Mouse (Mus musculus) ES-Bruce4 (cell line): ENCODE results near the gene Tubg1. TPM values are rescaled to one million over a fixed set of nuclear protein-coding genes. Genes with fewer than 3 reads are reported as not detected.

Experiments used
- H3K27ac ChIP-seq: 2 replicates; pipeline ENCODE4 v1.5.1; 2012; ENCODE audit warnings: low read length, inconsistent platforms; ENCODE audit not compliant: insufficient read depth
- H3K27me3 ChIP-seq: 2 replicates; pipeline ENCODE4 v1.6.1; 2012; ENCODE audit warnings: mild to moderate bottlenecking, low read length, inconsistent platforms; ENCODE audit not compliant: control insufficient read depth, poor library complexity, insufficient read depth, severe bottlenecking
- H3K36me3 ChIP-seq: 2 replicates; pipeline ENCODE4 v1.6.1; 2012; ENCODE audit warnings: inconsistent platforms, mild to moderate bottlenecking, low read length, moderate library complexity; ENCODE audit not compliant: control insufficient read depth, poor library complexity, insufficient read depth, severe bottlenecking
- H3K4me1 ChIP-seq: one replicate; pipeline ENCODE4 v1.8.1; 2011; ENCODE audit warnings: low read length; ENCODE audit not compliant: control insufficient read depth, insufficient read depth
- H3K4me3 ChIP-seq: 2 replicates; pipeline ENCODE4 v1.5.1; 2011; ENCODE audit warnings: low read depth, mild to moderate bottlenecking, low read length
- H3K9ac ChIP-seq: 2 replicates; pipeline ENCODE4 v1.6.1; 2012; ENCODE audit warnings: low read depth, mild to moderate bottlenecking, inconsistent platforms; ENCODE audit not compliant: poor library complexity, severe bottlenecking
- H3K9me3 ChIP-seq: replicated peaks from 2 replicates; pipeline ENCODE4 v1.6.1; 2012; ENCODE audit warnings: mild to moderate bottlenecking, low read length, inconsistent platforms; ENCODE audit not compliant: control insufficient read depth, poor library complexity, insufficient read depth, severe bottlenecking
- CTCF ChIP-seq: IDR thresholded peaks from one replicate; pipeline ENCODE4 v1.8.1; 2011; ENCODE audit warnings: low read depth, low read length
- EP300 ChIP-seq: IDR thresholded peaks from 2 replicates; pipeline ENCODE4 v1.6.1; 2011; ENCODE audit warnings: low read depth, low read length; ENCODE audit not compliant: insufficient read depth
- POLR2A ChIP-seq: IDR thresholded peaks from one replicate; pipeline ENCODE4 v1.8.1; 2011; ENCODE audit warnings: low read length; ENCODE audit not compliant: insufficient read depth
- polyA plus RNA-seq: library from polyadenylated mRNA; stranded (reverse); fragments of >200 nt; gene quantifications from 2 replicates; pipeline ENCODE4 v1.2.4, GENCODE M21; 2011; ENCODE audit warnings: low read depth; ENCODE audit not compliant: missing spikeins, insufficient read depth, insufficient read length

The Tubg1 gene
- polyA plus RNA-seq, 1 experiment, result 55.3 TPM

GRCm38 (mm10) chr11:101173112-101173511, 53.4 kb downstream of the Tubg1 start:
- H3K27ac ChIP-seq, result no peak overlapping the region
- no peak overlapping the region for H3K9ac ChIP-seq
- H3K36me3 ChIP-seq, result no peaks in the 10 kb centered on the region
- no peaks in the 10 kb centered on the region for H3K4me1 ChIP-seq
- H3K9me3 ChIP-seq, result no peaks in the 10 kb centered on the region
- peaks cover 18% of the 10 kb centered on the region for H3K27me3 ChIP-seq
- no peak for TF ChIP-seq EP300
- TF ChIP-seq POLR2A, result no peak
- TF ChIP-seq CTCF, result no peak
- no peak overlapping the region for H3K4me3 ChIP-seq

DNA sequence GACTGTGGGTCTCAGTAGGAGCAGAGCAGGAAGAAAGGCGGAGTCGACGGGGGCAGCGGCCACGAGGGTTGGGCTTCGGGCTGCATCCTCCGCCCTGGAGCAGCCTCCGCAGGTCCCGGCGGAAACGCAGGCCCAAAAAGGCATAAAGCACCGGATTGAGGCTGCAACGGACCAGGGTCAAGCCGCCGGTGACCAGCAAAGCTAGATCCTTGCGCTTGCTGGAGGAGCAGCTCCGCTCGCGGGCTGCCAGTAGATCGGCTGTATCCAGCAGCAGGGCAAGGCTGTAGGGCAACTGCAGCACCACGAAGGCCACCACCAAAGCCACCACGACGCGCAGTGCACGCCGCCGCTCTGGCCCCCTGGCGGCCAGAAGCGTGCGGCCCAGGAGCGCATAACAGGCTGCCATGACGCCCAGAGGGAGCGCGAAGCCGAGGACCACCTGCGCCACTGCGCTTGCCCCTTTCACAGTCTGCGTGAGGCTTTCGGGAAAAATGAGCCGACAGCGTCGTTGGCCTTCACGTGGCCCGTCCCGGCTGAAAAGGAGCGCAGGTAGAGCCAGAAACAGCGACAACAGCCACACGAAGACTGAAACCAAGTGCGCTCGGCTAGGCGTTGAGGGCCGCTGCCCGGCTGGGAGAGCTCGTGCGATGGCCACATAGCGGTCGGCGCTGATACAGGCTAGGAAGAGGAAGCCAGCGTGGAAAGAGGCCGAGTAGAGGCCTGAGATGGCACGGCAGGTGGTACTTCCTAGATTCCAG, 54.1 kb downstream of the Tubg1 start:
- Histone ChIP-seq H3K4me3 (peak overlapping the region; percentile 16; the same call in 1 of the 2 replicates), H3K36me3 (no peaks in the 10 kb centered on the region), H3K4me1 (no peaks in the 10 kb centered on the region), H3K27ac (no peak overlapping the region), H3K27me3 (peaks cover 15% of the 10 kb centered on the region), H3K9me3 (no peaks in the 10 kb centered on the region), H3K9ac (peak overlapping the region; percentile 6; the same call in 1 of the 2 replicates)
- TF ChIP-seq POLR2A (no peak), CTCF (peak; percentile 59), EP300 (0 out of 2 replicates have a peak, but pooled peaks have one; percentile 13)

- Histone ChIP-seq H3K9ac (no peak overlapping the region), H3K27ac (no peak overlapping the region), H3K4me1 (no peaks in the 10 kb centered on the region), H3K9me3 (no peaks in the 10 kb centered on the region), H3K4me3 (no peak overlapping the region), H3K36me3 (no peaks in the 10 kb centered on the region), H3K27me3 (peaks cover 12% of the 10 kb centered on the region)
- TF ChIP-seq POLR2A, result no peak
- no peak for TF ChIP-seq CTCF
- no peak for TF ChIP-seq EP300
Observed at GRCm38 (mm10) chr11:101174389-101174745, 54.6 kb downstream of the Tubg1 start.

GRCm38 (mm10) chr11:101174851-101175628, 55.3 kb downstream of the Tubg1 start, which contains the start of gene Ccr10:
Ccr10 (minus strand) TSS chr11:101175443.
- Histone ChIP-seq H3K9me3 (no peaks in the 10 kb centered on the region), H3K9ac (no peak within 1 kb of the TSS), H3K36me3 (no peaks in the 10 kb centered on the region), H3K27me3 (peaks cover 9% of the 10 kb centered on the region), H3K4me3 (peak within 1 kb of the TSS; percentile 52), H3K4me1 (no peaks in the 10 kb centered on the region), H3K27ac (no peak within 1 kb of the TSS)
- peak; percentile 5 for TF ChIP-seq CTCF
- no peak for TF ChIP-seq EP300

- no peak overlapping the region for H3K4me3 ChIP-seq
- H3K9me3 ChIP-seq, result no peaks in the 10 kb centered on the region
- H3K27me3 ChIP-seq, result peaks cover 4% of the 10 kb centered on the region; the same call in 1 of the 2 replicates
- H3K9ac ChIP-seq, result no peak overlapping the region
- H3K27ac ChIP-seq, result no peak overlapping the region
- TF ChIP-seq EP300 (no peak), CTCF (no peak), POLR2A (no peak)
- H3K36me3 ChIP-seq, result no peaks in the 10 kb centered on the region
- H3K4me1 ChIP-seq, result no peaks in the 10 kb centered on the region
Observed at GRCm38 (mm10) chr11:101175636-101176116, 55.9 kb downstream of the Tubg1 start.

Other genes with a start within 250 kb of the Tubg1 start
- 31.2 and 39.8 TPM in 2 replicates for gene Stat3, start 180.4 kb upstream of the Tubg1 start, polyA plus RNA-seq
- gene Cavin1, start 149.1 kb upstream of the Tubg1 start, polyA plus RNA-seq, result 78.5 and 79.8 TPM in 2 replicates
- 33.7 and 37.5 TPM in 2 replicates for gene Atp6v0a1, start 110.5 kb upstream of the Tubg1 start, polyA plus RNA-seq
- gene Naglu, start 49.9 kb upstream of the Tubg1 start, polyA plus RNA-seq, result 7.3 and 7.9 TPM in 2 replicates
- 1.0 TPM in 1 of 2 replicates, not detected in the other for gene Hsd17b1, start 41.5 kb upstream of the Tubg1 start, polyA plus RNA-seq
- 21.7 and 24.5 TPM in 2 replicates for gene Coasy, start 37.4 kb upstream of the Tubg1 start, polyA plus RNA-seq
- 40.5 and 44.8 TPM in 2 replicates for gene Mlx, start 32.7 kb upstream of the Tubg1 start, polyA plus RNA-seq
- 35.1 and 35.3 TPM in 2 replicates for gene Psmc3ip, start 24.5 kb upstream of the Tubg1 start, polyA plus RNA-seq
- 32.3 and 33.6 TPM in 2 replicates for gene Retreg3, start within 50 bp of the Tubg1 start, polyA plus RNA-seq
- gene Tubg2, start 36.0 kb downstream of the Tubg1 start, polyA plus RNA-seq, result 1.9 and 3.0 TPM in 2 replicates
- gene Cntnap1, start 50.6 kb downstream of the Tubg1 start, polyA plus RNA-seq, result 0.15 and 0.37 TPM in 2 replicates
- gene Plekhh3, start 51.4 kb downstream of the Tubg1 start, polyA plus RNA-seq, result 2.5 and 4.4 TPM in 2 replicates
- not detected in 2 replicates for gene Ccr10, start 55.5 kb downstream of the Tubg1 start, polyA plus RNA-seq
- gene Ezh1, start 106.5 kb downstream of the Tubg1 start, polyA plus RNA-seq, result 42.8 and 49.9 TPM in 2 replicates
- 3.4 and 4.9 TPM in 2 replicates for gene Ramp2, start 126.1 kb downstream of the Tubg1 start, polyA plus RNA-seq
- 135 and 143 TPM in 2 replicates for gene Vps25, start 133.8 kb downstream of the Tubg1 start, polyA plus RNA-seq
- gene Wnk4, start 140.6 kb downstream of the Tubg1 start, polyA plus RNA-seq, result 0.85 and 0.96 TPM in 2 replicates
- 14.6 and 14.9 TPM in 2 replicates for gene Cntd1, start 159.1 kb downstream of the Tubg1 start, polyA plus RNA-seq
- 44.8 and 53.0 TPM in 2 replicates for gene Coa3, start 159.2 kb downstream of the Tubg1 start, polyA plus RNA-seq
- 48.2 and 53.0 TPM in 2 replicates for gene Becn1, start 182.3 kb downstream of the Tubg1 start, polyA plus RNA-seq
- gene Psme3, start 196.3 kb downstream of the Tubg1 start, polyA plus RNA-seq, result 161 and 168 TPM in 2 replicates
- gene Aoc2, start 205.1 kb downstream of the Tubg1 start, polyA plus RNA-seq, result 3.5 and 5.8 TPM in 2 replicates
- gene Aoc3, start 210.7 kb downstream of the Tubg1 start, polyA plus RNA-seq, result 0.84 and 0.94 TPM in 2 replicates
- not detected in 2 replicates for gene G6pc, start 247.6 kb downstream of the Tubg1 start, polyA plus RNA-seq